In genomic region chr4:82512335-82512734, GRCm38 (mm10) we compare ENCODE assay signal across 8 mouse cellular contexts.
DNase-seq lines count a peak whose midpoint lies in the region; ATAC-seq and TF ChIP-seq lines count a peak whose summit lies in the region.

No protein-coding gene starts in this region.

- H3K27me3 ChIP-seq in embryonic facial prominence, embryonic 15.5 days, result no peaks in the 10 kb centered on the region
- no peaks in the 10 kb centered on the region for H3K27me3 ChIP-seq in myocyte (ENCODE audit: control insufficient read depth, insufficient read depth, insufficient read length)

- peak overlapping the region; percentile 49 for H3K4me3 ChIP-seq in embryonic facial prominence, embryonic 15.5 days (replicated peaks)
- peak overlapping the region; percentile 33 for H3K4me3 ChIP-seq in myocyte

- TF ChIP-seq POLR2A in myocyte (IDR thresholded peaks at IDR 0.05; ENCODE audit: insufficient read length, low read depth), result no peak

- peak overlapping the region; percentile 94 for H3K27ac ChIP-seq in embryonic facial prominence, embryonic 15.5 days (replicated peaks)

- no peaks in the 10 kb centered on the region for H3K79me2 ChIP-seq in myocyte (ENCODE audit: control insufficient read depth, insufficient read depth)

- DNase-seq in kidney, adult 18-20 months, result peak; percentile 41
- DNase-seq in kidney, adult 11 months, result no peak
- DNase-seq in kidney, adult 9 months, result peak; percentile 36
- DNase-seq in left cerebral cortex, adult 11 months (ENCODE audit: low spot score), result no peak
- DNase-seq in left cerebral cortex, adult 9 months (ENCODE audit: low spot score in 2 of 2), result no peak
- no peak for DNase-seq in right cerebral cortex, postnatal 14 days

- peak overlapping the region; percentile 33 for H3ac ChIP-seq in myocyte (ENCODE audit: control insufficient read depth, insufficient read length)

- H3K36me3 ChIP-seq in embryonic facial prominence, embryonic 15.5 days, result no peaks in the 10 kb centered on the region
- H3K36me3 ChIP-seq in myocyte (ENCODE audit: control insufficient read depth, insufficient read depth), result no peaks in the 10 kb centered on the region

- peaks cover 37% of the 10 kb centered on the region for H3K4me1 ChIP-seq in embryonic facial prominence, embryonic 15.5 days

- H3K4me2 ChIP-seq in embryonic facial prominence, embryonic 15.5 days (replicated peaks), result peak overlapping the region; percentile 88
- peak overlapping the region; percentile 95 for H3K4me2 ChIP-seq in myocyte (ENCODE audit: low read depth)

- no peak for ATAC-seq in embryonic facial prominence, embryonic 15.5 days (ENCODE audit: insufficient number of reproducible peaks, low FRiP score, low TSS enrichment, low read depth)

- H3K9me3 ChIP-seq in embryonic facial prominence, embryonic 15.5 days (replicated peaks), result no peaks in the 10 kb centered on the region

- peak overlapping the region; percentile 28; the same call in 1 of the 2 replicates for H3K9ac ChIP-seq in embryonic facial prominence, embryonic 15.5 days

- 3% methylated on average over 13 of the region's 13 CpGs for WGBS in embryonic facial prominence, embryonic 15.5 days

TF ChIP-seq in myocyte, 11 proteins besides CTCF, POLR2A, EP300 and RAD21:
- no peak for TF ChIP-seq REST (IDR thresholded peaks at IDR 0.05; ENCODE audit: insufficient read depth, insufficient read length)
- no peak for TF ChIP-seq TCF12 (IDR thresholded peaks at IDR 0.05; ENCODE audit: insufficient read depth, poor library complexity, severe bottlenecking)
- TF ChIP-seq E2F4 (IDR thresholded peaks at IDR 0.05; ENCODE audit: insufficient read depth), result no peak
- no peak for TF ChIP-seq USF1 (IDR thresholded peaks at IDR 0.05; ENCODE audit: low read depth)
- TF ChIP-seq SRF (IDR thresholded peaks at IDR 0.05; ENCODE audit: control insufficient read depth, insufficient read length, low read depth), result no peak
- no peak for TF ChIP-seq MYOD1 (IDR thresholded peaks at IDR 0.05; ENCODE audit: control insufficient read depth in 1 of 3, insufficient read length in 2 of 3, low read depth in 2 of 3)
- TF ChIP-seq MAX (IDR thresholded peaks at IDR 0.05; ENCODE audit: low read depth), result no peak
- no peak for TF ChIP-seq CEBPB (IDR thresholded peaks at IDR 0.05; ENCODE audit: insufficient read depth, poor library complexity, severe bottlenecking)
- no peak for TF ChIP-seq MYOG (IDR thresholded peaks at IDR 0.05; ENCODE audit: control insufficient read depth in 1 of 3, insufficient read depth in 1 of 3, insufficient read length in 2 of 3, low read depth in 2 of 3)
- TF ChIP-seq TCF3 (IDR thresholded peaks at IDR 0.05; ENCODE audit: insufficient read length, low read depth), result no peak

Comparison
In these comparisons a context has a peak if more than half of its experiments do, and no peak if none do; other contexts are left out.
1. DNase-seq: peak in kidney, adult 18-20 months (single experiment) and kidney, adult 9 months (single experiment); none in kidney, adult 11 months (single experiment), left cerebral cortex, adult 11 months (single experiment), left cerebral cortex, adult 9 months (0 of 2) and right cerebral cortex, postnatal 14 days (single experiment).